1 mouse cellular context compared by ENCODE assay signal in the genomic region with DNA sequence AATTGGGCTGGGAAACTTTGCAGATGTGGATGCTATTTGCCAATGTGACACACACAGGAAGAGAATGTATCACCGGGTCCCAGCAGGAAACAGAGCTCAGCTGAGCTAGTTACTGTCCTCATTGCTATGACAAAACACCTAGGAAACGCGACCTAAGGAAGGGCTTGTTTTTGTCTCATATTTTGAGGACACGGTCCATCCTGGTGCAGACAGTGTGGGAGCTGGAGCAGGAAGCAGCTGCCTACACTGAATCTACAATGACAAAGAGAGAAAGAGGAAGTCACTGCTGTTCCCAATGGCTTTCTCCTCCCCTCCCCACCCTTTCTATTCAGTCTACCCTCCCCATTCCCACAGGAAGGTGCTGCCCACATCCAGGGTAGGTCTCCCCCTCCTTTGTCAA.
TF ChIP-seq lines count a peak whose summit lies in the region.

No protein-coding gene starts in this region.

TF ChIP-seq in MEL, 35 proteins besides CTCF, POLR2A, EP300 and RAD21:
- no peak for TF ChIP-seq KAT2A (conservative IDR thresholded peaks at IDR 0.05; ENCODE audit: low read depth, low read length)
